Mouse (Mus musculus) forebrain, embryonic 11.5 days (tissue): ENCODE data around the gene Rgs9. TPM values are rescaled to one million over a fixed set of nuclear protein-coding genes. Genes with fewer than 3 reads are reported as not detected.

Experiments used
- polyA plus RNA-seq: library from polyadenylated mRNA; unstranded; fragments of >200 nt; fragmentation: Nextera tagmentation; extraction: Ambion mirVana; gene quantifications from 2 replicates; pipeline ENCODE4 v1.2.1, GENCODE M21; 2014

The Rgs9 gene
- polyA plus RNA-seq, 1 experiment from 2014 or later, result 1.4 TPM

Other genes starting within 250 kb of the Rgs9 start
- not detected in 2 replicates for gene E030025P04Rik, start 153.8 kb downstream of the Rgs9 start, polyA plus RNA-seq
- 23.2 and 24.2 TPM in 2 replicates for gene Gna13, start 64.7 kb upstream of the Rgs9 start, polyA plus RNA-seq
- gene 9930022D16Rik, start 115.8 kb upstream of the Rgs9 start, polyA plus RNA-seq, result not detected in 2 replicates
- 46.6 and 48.2 TPM in 2 replicates for gene Amz2, start 127.8 kb upstream of the Rgs9 start, polyA plus RNA-seq
- 2.7 and 3.2 TPM in 2 replicates for gene Arsg, start 175.2 kb upstream of the Rgs9 start, polyA plus RNA-seq
- 4.8 and 6.0 TPM in 2 replicates for gene Slc16a6, start 175.5 kb upstream of the Rgs9 start, polyA plus RNA-seq